Mouse (Mus musculus): Measurements from ENCODE around the gene Atf6b. TPM values are rescaled to one million over a fixed set of nuclear protein-coding genes. Genes with fewer than 3 reads are reported as not detected.

Gene Atf6b
- polyA plus RNA-seq, 1 experiment from 2014 or later: 119 TPM

DNA sequence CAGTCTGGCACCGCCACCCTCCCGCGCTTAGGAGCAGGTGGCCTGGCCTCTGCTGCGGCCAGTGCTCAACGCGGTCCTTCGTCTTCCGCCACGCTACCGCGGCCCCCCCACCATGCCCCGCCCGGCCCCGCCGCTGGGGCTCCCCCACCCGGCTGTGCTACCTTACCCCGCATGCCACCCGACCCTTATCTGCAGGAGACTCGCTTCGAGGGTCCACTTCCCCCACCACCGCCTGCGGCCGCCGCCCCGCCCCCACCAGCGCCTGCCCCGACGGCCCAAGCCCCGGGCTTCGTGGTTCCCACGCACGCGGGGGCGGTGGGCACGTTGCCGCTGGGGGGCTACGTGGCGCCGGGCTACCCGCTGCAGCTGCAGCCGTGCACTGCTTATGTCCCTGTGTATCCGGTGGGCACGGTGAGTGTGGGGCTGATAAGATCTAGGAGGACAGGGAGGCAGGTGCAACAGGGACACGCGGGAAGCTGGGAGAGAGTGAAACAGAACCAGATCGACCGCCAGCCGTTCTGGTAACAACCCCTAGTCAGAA lies 16.1 kb upstream of the Atf6b start:
- peak overlapping the region; percentile 73 for H3K4me3 ChIP-seq (ENCODE audit: low read depth, low read length)
- peaks cover 44% of the 10 kb centered on the region for H3K4me1 ChIP-seq (ENCODE audit: control insufficient read depth, insufficient read depth, low read length)
- H3K36me3 ChIP-seq (ENCODE audit: control insufficient read depth, insufficient read depth, low read length): no peaks in the 10 kb centered on the region
- ATAC-seq: no peak
- H3K4me2 ChIP-seq (ENCODE audit: low read length): peak overlapping the region; percentile 92
- 1% methylated on average over 47 of the region's 48 CpGs for WGBS
- peaks cover 4% of the 10 kb centered on the region; the same call in 1 of the 2 replicates for H3K27me3 ChIP-seq (ENCODE audit: control insufficient read depth, insufficient read depth, low read depth, low read length)
- H3K27ac ChIP-seq (ENCODE audit: low read length): no peak overlapping the region
- H3K9me3 ChIP-seq (replicated peaks; ENCODE audit: control insufficient read depth, low read length, poor library complexity, severe bottlenecking): no peaks in the 10 kb centered on the region
- H3K9ac ChIP-seq (ENCODE audit: low read depth, low read length): peak overlapping the region; percentile 78

GRCm38 (mm10) chr17:34631647-34632046 lies 15.3 kb upstream of the Atf6b start:
- H3K9ac ChIP-seq (ENCODE audit: low read depth, low read length): peak overlapping the region; percentile 78
- H3K27ac ChIP-seq (ENCODE audit: low read length): no peak overlapping the region
- H3K4me2 ChIP-seq (ENCODE audit: low read length): peak overlapping the region; percentile 92
- ATAC-seq: no peak
- peaks cover 37% of the 10 kb centered on the region for H3K4me1 ChIP-seq (ENCODE audit: control insufficient read depth, insufficient read depth, low read length)
- H3K36me3 ChIP-seq (ENCODE audit: control insufficient read depth, insufficient read depth, low read length): no peaks in the 10 kb centered on the region
- H3K4me3 ChIP-seq (ENCODE audit: low read depth, low read length): peak overlapping the region; percentile 73
- H3K27me3 ChIP-seq (ENCODE audit: control insufficient read depth, insufficient read depth, low read depth, low read length): peaks cover 4% of the 10 kb centered on the region; the same call in 1 of the 2 replicates
- no peaks in the 10 kb centered on the region for H3K9me3 ChIP-seq (replicated peaks; ENCODE audit: control insufficient read depth, low read length, poor library complexity, severe bottlenecking)
- 8% methylated on average over 12 of the region's 12 CpGs for WGBS

DNA sequence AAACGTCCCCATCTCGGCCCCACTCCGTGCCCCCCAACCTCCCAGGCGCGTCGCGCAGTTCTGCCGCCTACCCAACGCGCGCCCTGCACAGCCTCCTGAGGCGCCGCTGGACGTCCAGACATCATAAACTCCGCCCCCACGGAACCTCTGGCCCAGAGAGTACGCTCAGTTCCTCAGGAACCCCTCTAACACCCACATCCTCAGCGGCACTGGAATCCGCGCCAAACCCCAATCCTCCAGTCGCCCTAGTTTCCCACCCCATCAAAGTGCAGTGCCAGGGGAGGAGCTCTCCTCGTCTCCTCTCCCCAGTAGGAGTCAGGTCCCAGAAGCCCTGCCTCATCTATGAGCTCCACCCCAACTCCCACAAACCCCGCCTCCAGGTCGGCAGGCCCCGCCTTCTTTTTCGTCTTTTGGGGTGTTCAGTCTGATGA lies 14.7 kb upstream of the Atf6b start:
- Histone ChIP-seq H3K27ac (ENCODE audit: low read length) (no peak overlapping the region), H3K4me1 (ENCODE audit: control insufficient read depth, insufficient read depth, low read length) (peaks cover 37% of the 10 kb centered on the region), H3K9ac (ENCODE audit: low read depth, low read length) (peak overlapping the region; percentile 78), H3K27me3 (ENCODE audit: control insufficient read depth, insufficient read depth, low read depth, low read length) (peaks cover 4% of the 10 kb centered on the region; the same call in 1 of the 2 replicates), H3K4me2 (ENCODE audit: low read length) (peak overlapping the region; percentile 92), H3K36me3 (ENCODE audit: control insufficient read depth, insufficient read depth, low read length) (no peaks in the 10 kb centered on the region), H3K4me3 (ENCODE audit: low read depth, low read length) (peak overlapping the region; percentile 73), H3K9me3 (replicated peaks; ENCODE audit: control insufficient read depth, low read length, poor library complexity, severe bottlenecking) (no peaks in the 10 kb centered on the region)
- ATAC-seq: no peak
- 2% methylated on average over 26 of the region's 26 CpGs for WGBS

DNA sequence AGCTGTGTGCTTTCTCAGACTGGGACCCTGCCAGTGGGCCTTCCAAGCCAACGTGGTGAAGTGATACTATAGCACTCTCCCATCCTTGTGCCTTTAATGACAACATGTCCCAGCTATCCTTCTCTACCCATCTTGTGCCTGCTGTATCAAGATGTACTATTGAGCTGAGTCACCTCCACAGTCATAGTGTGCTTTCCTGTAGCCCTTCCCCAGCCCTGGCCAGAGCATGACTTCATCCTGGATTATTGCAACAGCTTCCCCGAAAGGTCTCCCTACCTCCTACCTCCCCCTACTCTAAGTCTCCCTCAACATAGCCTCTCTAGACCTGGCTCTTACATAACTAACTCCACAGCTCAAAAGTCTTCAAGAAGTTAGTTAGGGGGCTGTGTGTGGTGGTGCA lies 11.3 kb upstream of the Atf6b start:
- no peaks in the 10 kb centered on the region for H3K36me3 ChIP-seq (ENCODE audit: control insufficient read depth, insufficient read depth, low read length)
- peaks cover 6% of the 10 kb centered on the region; the same call in 1 of the 2 replicates for H3K27me3 ChIP-seq (ENCODE audit: control insufficient read depth, insufficient read depth, low read depth, low read length)
- H3K27ac ChIP-seq (ENCODE audit: low read length): no peak overlapping the region
- H3K9ac ChIP-seq (ENCODE audit: low read depth, low read length): no peak overlapping the region
- peaks cover 13% of the 10 kb centered on the region for H3K4me1 ChIP-seq (ENCODE audit: control insufficient read depth, insufficient read depth, low read length)
- H3K4me3 ChIP-seq (ENCODE audit: low read depth, low read length): no peak overlapping the region
- ATAC-seq: no peak
- no peak overlapping the region for H3K4me2 ChIP-seq (ENCODE audit: low read length)
- no peaks in the 10 kb centered on the region for H3K9me3 ChIP-seq (replicated peaks; ENCODE audit: control insufficient read depth, low read length, poor library complexity, severe bottlenecking)
- WGBS: 82% methylated on average over 2 of the region's 2 CpGs

DNA sequence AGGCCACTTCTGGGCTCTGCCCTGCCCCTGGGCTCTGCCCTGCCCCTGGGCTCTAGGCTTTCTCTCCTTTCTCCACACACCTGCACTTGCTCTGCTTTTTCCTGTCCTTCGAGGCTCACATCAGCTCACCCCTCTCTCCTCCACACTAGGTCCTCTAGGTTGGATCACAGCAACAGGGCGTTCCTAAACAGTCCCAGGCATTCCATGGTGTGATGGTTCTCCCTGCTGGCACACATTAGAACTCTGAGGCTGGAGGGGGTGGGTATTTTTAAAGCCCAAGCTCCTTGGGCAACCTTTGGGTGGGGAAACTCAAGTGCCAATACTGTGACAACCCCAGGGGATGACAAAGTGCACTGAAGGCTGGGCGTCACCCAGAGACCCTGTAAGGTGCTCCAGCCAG lies 9.5 kb upstream of the Atf6b start:
- H3K9ac ChIP-seq (ENCODE audit: low read depth, low read length): no peak overlapping the region
- peaks cover 4% of the 10 kb centered on the region; the same call in 1 of the 2 replicates for H3K27me3 ChIP-seq (ENCODE audit: control insufficient read depth, insufficient read depth, low read depth, low read length)
- no peaks in the 10 kb centered on the region for H3K4me1 ChIP-seq (ENCODE audit: control insufficient read depth, insufficient read depth, low read length)
- no peaks in the 10 kb centered on the region for H3K36me3 ChIP-seq (ENCODE audit: control insufficient read depth, insufficient read depth, low read length)
- ATAC-seq: no peak
- H3K9me3 ChIP-seq (replicated peaks; ENCODE audit: control insufficient read depth, low read length, poor library complexity, severe bottlenecking): no peaks in the 10 kb centered on the region
- no peak overlapping the region for H3K27ac ChIP-seq (ENCODE audit: low read length)
- WGBS: 75% methylated on average over 3 of the region's 3 CpGs
- no peak overlapping the region for H3K4me2 ChIP-seq (ENCODE audit: low read length)
- H3K4me3 ChIP-seq (ENCODE audit: low read depth, low read length): no peak overlapping the region

GRCm38 (mm10) chr17:34639461-34640255 lies 7.3 kb upstream of the Atf6b start:
- no peak for ATAC-seq
- Histone ChIP-seq H3K36me3 (ENCODE audit: control insufficient read depth, insufficient read depth, low read length) (no peaks in the 10 kb centered on the region), H3K27me3 (ENCODE audit: control insufficient read depth, insufficient read depth, low read depth, low read length) (peaks cover 4% of the 10 kb centered on the region; the same call in 1 of the 2 replicates), H3K4me2 (ENCODE audit: low read length) (no peak overlapping the region), H3K9ac (ENCODE audit: low read depth, low read length) (0 out of 2 replicates have a peak overlapping the region, but pooled peaks have one; percentile 8), H3K4me1 (ENCODE audit: control insufficient read depth, insufficient read depth, low read length) (peaks cover 3% of the 10 kb centered on the region; the same call in 1 of the 2 replicates), H3K4me3 (ENCODE audit: low read depth, low read length) (no peak overlapping the region), H3K9me3 (replicated peaks; ENCODE audit: control insufficient read depth, low read length, poor library complexity, severe bottlenecking) (no peaks in the 10 kb centered on the region), H3K27ac (ENCODE audit: low read length) (no peak overlapping the region)
- 85% methylated on average over 7 of the region's 7 CpGs for WGBS

DNA sequence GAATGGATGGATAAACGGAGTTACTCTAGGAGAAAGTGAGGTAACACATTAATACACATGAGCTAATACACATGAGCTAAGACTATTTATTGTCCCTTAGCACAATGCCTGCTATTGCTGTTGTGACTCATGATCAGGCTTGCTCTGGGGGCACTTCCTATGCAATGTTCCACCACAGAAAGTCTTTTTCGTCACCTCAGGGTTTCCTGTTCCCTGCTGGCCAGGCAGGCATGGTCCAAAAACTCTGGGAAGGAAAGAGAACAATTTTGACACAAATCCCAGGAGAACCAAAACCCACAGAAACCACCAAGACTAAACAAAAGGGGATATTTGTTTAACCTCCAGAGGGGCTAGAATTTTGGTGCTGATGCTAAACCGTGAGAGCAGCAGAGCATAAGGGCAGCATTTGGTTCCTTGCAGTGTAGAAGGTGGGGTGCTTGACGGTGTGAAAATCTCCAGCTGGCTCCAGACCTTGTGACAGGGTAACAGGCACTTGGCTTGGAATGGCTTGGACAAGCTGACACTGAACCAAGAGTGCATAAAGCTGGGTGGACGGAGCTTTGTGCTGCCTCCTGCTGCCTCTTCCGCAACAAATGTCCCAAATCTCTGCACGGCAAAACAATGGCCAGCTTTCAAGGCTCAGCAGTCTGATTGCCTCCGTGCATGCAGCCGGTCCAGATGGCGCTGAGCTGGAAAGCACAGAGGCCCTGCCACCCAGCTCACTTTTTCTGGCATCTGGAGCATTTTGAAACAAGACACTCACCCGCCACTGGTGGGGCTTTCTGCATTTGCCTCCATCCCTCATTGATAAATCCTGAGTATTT lies 6.0 kb upstream of the Atf6b start:
- no peak overlapping the region for H3K4me3 ChIP-seq (ENCODE audit: low read depth, low read length)
- no peaks in the 10 kb centered on the region for H3K9me3 ChIP-seq (replicated peaks; ENCODE audit: control insufficient read depth, low read length, poor library complexity, severe bottlenecking)
- H3K27ac ChIP-seq (ENCODE audit: low read length): peak overlapping the region; percentile 69
- H3K4me1 ChIP-seq (ENCODE audit: control insufficient read depth, insufficient read depth, low read length): peaks cover 11% of the 10 kb centered on the region
- WGBS: 10% methylated on average over 11 of the region's 11 CpGs
- no peak overlapping the region for H3K4me2 ChIP-seq (ENCODE audit: low read length)
- no peaks in the 10 kb centered on the region for H3K36me3 ChIP-seq (ENCODE audit: control insufficient read depth, insufficient read depth, low read length)
- ATAC-seq: no peak
- H3K27me3 ChIP-seq (ENCODE audit: control insufficient read depth, insufficient read depth, low read depth, low read length): peaks cover 2% of the 10 kb centered on the region; the same call in 1 of the 2 replicates
- 0 out of 2 replicates have a peak overlapping the region, but pooled peaks have one; percentile 28 for H3K9ac ChIP-seq (ENCODE audit: low read depth, low read length)

DNA sequence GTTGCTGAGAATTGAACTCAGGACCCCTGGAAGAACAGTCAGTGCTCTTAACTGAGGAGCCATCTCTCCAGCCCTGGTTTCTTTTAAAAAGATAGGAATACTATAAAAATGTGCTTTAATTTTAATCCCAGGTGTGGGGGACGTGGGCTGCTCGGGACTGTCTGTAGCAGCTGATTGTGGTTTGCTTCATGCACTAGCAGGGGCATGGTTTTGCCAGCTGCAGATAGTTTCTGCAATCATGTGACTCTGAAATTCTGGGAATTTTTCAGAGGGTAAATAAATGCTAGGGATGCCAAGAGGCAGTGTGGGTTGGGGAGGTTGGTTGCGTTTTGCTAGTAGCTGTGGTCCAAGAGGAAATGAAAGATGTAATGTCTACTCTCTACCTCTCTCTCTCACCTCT lies 5.0 kb upstream of the Atf6b start:
- Histone ChIP-seq H3K9ac (ENCODE audit: low read depth, low read length) (no peak overlapping the region), H3K27me3 (ENCODE audit: control insufficient read depth, insufficient read depth, low read depth, low read length) (peaks cover 2% of the 10 kb centered on the region; the same call in 1 of the 2 replicates), H3K4me2 (ENCODE audit: low read length) (no peak overlapping the region), H3K4me3 (ENCODE audit: low read depth, low read length) (no peak overlapping the region), H3K4me1 (ENCODE audit: control insufficient read depth, insufficient read depth, low read length) (peaks cover 19% of the 10 kb centered on the region), H3K36me3 (ENCODE audit: control insufficient read depth, insufficient read depth, low read length) (no peaks in the 10 kb centered on the region), H3K9me3 (replicated peaks; ENCODE audit: control insufficient read depth, low read length, poor library complexity, severe bottlenecking) (no peaks in the 10 kb centered on the region), H3K27ac (ENCODE audit: low read length) (no peak overlapping the region)
- no peak for ATAC-seq
- WGBS: 92% methylated on average over 3 of the region's 3 CpGs
